9 mouse cellular contexts compared by ENCODE assay signal in the genomic region with DNA sequence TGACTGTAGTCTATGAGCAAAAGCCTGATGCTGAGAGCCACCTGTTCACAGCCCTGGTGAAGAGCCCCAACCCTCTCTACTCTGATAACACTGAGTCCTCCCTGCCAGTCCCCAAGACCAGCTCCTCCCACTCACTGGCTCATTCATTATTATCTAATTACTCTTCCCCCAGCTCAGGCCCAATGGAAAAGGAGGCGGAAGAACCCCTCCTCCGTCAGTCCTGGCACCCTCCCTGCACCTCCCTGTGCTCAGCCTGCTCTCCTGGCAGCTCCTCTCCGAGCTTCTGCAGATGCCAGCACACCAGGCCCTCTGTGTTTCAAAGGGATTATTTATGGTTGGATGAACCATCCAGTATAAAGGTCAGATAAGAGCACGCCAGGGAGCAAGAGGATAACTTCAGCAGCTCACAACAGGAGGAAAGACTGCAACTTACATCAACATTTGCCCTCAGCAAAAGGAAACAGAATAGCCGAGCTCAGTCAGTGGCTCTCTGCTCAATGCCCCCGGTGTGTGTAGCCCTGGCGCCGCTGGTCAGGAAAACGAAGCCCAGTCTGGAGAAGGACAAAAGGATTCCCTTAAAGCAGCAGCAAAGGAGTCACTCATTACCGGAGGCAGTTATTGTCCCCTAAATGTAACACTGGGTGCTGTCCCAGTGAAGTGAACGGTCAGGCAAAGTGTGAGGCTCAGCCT. TPM values are rescaled to one million over a fixed set of nuclear protein-coding genes. Genes with fewer than 3 reads are reported as not detected.
DNase-seq lines count a peak whose midpoint lies in the region; ATAC-seq and TF ChIP-seq lines count a peak whose summit lies in the region.
"Had no signal": no experiment of that assay in that cellular context is flagged by ENCODE, and none has a peak within 500 bp of the region (broad histone marks: within the 10 kb centered on the region; RNA-seq: fewer than 3 reads in every experiment).

No protein-coding gene starts in this region.

- peaks cover 8% of the 10 kb centered on the region; the same call in 1 of the 2 replicates for H3K4me1 ChIP-seq in embryonic facial prominence, embryonic 12.5 days
- H3K4me1 ChIP-seq in olfactory bulb, adult 2 months (ENCODE audit: control insufficient read depth, insufficient read depth, low read length) = peaks cover 44% of the 10 kb centered on the region

- peak; percentile 44; the same call in 1 of the 2 replicates for ATAC-seq in embryonic facial prominence, embryonic 12.5 days (ENCODE audit: insufficient number of reproducible peaks, insufficient read depth, low FRiP score, low TSS enrichment)
- ATAC-seq in activated CD4-positive, CD25-positive, alpha-beta regulatory T cell, adult 4 months = no peak

- H3K9me3 ChIP-seq in embryonic facial prominence, embryonic 12.5 days = no peaks in the 10 kb centered on the region
- H3K9me3 ChIP-seq: limb, embryonic 12.5 days had no signal

- peak; percentile 21 to 65 for DNase-seq in urinary bladder, postnatal 36 days (ENCODE audit: low spot score in 2 of 2)
- no peak for DNase-seq in urinary bladder, postnatal 25 days (ENCODE audit: low spot score)
- peak; percentile 82 for DNase-seq in heart, adult 8-10 months (ENCODE audit: low spot score)
- peak; percentile 93 for DNase-seq in kidney, adult 11 months
- peak; percentile 63 to 68 for DNase-seq in left cerebral cortex, postnatal 36 days (ENCODE audit: low spot score in 2 of 2)

- TF ChIP-seq CTCF in olfactory bulb, adult 2 months (IDR thresholded peaks at IDR 0.05; ENCODE audit: insufficient read depth, low read depth, low read length) = no peak

- TF ChIP-seq POLR2A in olfactory bulb, adult 2 months (IDR thresholded peaks at IDR 0.05; ENCODE audit: insufficient read depth, low read depth, low read length) = no peak

- H3K4me2 ChIP-seq in embryonic facial prominence, embryonic 12.5 days (replicated peaks) = no peak overlapping the region
- H3K4me2 ChIP-seq: limb, embryonic 12.5 days had no signal

- no peak overlapping the region for H3K4me3 ChIP-seq in embryonic facial prominence, embryonic 12.5 days
- no peak overlapping the region for H3K4me3 ChIP-seq in olfactory bulb, adult 2 months (ENCODE audit: insufficient read depth, low read depth, low read length)
- H3K4me3 ChIP-seq: limb, embryonic 12.5 days had no signal

- no peak overlapping the region for H3K27ac ChIP-seq in embryonic facial prominence, embryonic 12.5 days
- H3K27ac ChIP-seq in olfactory bulb, adult 2 months (ENCODE audit: insufficient read depth, low read depth, low read length) = peak overlapping the region; percentile 88
- H3K27ac ChIP-seq: limb, embryonic 12.5 days had no signal

- intact Hi-C loops in left cerebral cortex, postnatal 36 days (cut with DNase I) = no loop called here

- no peaks in the 10 kb centered on the region for H3K36me3 ChIP-seq in embryonic facial prominence, embryonic 12.5 days
- H3K36me3 ChIP-seq: limb, embryonic 12.5 days had no signal

- H3K9ac ChIP-seq in embryonic facial prominence, embryonic 12.5 days = no peak overlapping the region
- H3K9ac ChIP-seq: limb, embryonic 12.5 days had no signal

- no peaks in the 10 kb centered on the region for H3K27me3 ChIP-seq in embryonic facial prominence, embryonic 12.5 days
- H3K27me3 ChIP-seq: limb, embryonic 12.5 days had no signal

- WGBS in embryonic facial prominence, embryonic 12.5 days = 23% methylated on average over 11 of the region's 11 CpGs
- 13% methylated on average over 11 of the region's 11 CpGs for WGBS in olfactory bulb, adult 2 months

RNA-seq across cellular contexts. Expression of a gene that starts 16.4 kb away (rescaled TPM):
- polyA plus RNA-seq in embryonic facial prominence, embryonic 12.5 days (2016; fragmentation: Nextera tagmentation; extraction: Ambion mirVana) = 6.8 and 7.1 TPM in 2 replicates
- 10 to 100 TPM; 56.5 to 72.3 (median 68.6) TPM for total RNA-seq in heart, adult 8-10 months (2022)
- total RNA-seq in left cerebral cortex, postnatal 36 days (2021) = 10 to 100 TPM; 91.0 to 94.2 TPM
- 104 TPM in 1 of 2 replicates, not detected in the other for polyA plus RNA-seq in olfactory bulb, adult 2 months (2012; ENCODE audit: insufficient read depth, insufficient read length, low replicate concordance, missing spikeins)
- polyA plus RNA-seq in activated CD4-positive, CD25-positive, alpha-beta regulatory T cell, adult 4 months (2017; shearing (Covaris generic)) = 100 to 1,000 TPM; 127 to 150 TPM
